Mouse (Mus musculus): Measurements from ENCODE around the gene Lasp1. TPM values are rescaled to one million over a fixed set of nuclear protein-coding genes. Genes with fewer than 3 reads are reported as not detected.

The Lasp1 gene
- polyA plus RNA-seq, 1 experiment, result 167 TPM

GRCm38 (mm10) chr11:97769704-97770103 lies 29.1 kb upstream of the Lasp1 start:
- Histone ChIP-seq H3K4me1 (replicated peaks; ENCODE audit: control insufficient read depth, insufficient read depth, low read length) (peaks cover 10% of the 10 kb centered on the region; the same call in 1 of the 2 replicates), H3K4me3 (ENCODE audit: control insufficient read depth, insufficient read depth, low read length) (no peak overlapping the region), H3K27ac (ENCODE audit: control insufficient read depth, insufficient read depth, low read length) (no peak overlapping the region), H3K27me3 (ENCODE audit: control insufficient read depth, insufficient read depth, low read length) (no peaks in the 10 kb centered on the region), H3K36me3 (ENCODE audit: control insufficient read depth, insufficient read depth, low read length) (no peaks in the 10 kb centered on the region)
- 36% methylated on average over 2 of the region's 2 CpGs for WGBS
- no peak for DNase-seq
- TF ChIP-seq POLR2A (IDR thresholded peaks at IDR 0.05; ENCODE audit: control insufficient read depth, extremely low read depth, insufficient read depth, low read length, poor library complexity), result no peak
- TF ChIP-seq CTCF (IDR thresholded peaks at IDR 0.05; ENCODE audit: borderline replicate concordance, control insufficient read depth, extremely low read depth, insufficient read depth, low read length, poor library complexity), result no peak

- no peaks in the 10 kb centered on the region for H3K27me3 ChIP-seq (ENCODE audit: control insufficient read depth, insufficient read depth, low read length)
- no peak overlapping the region for H3K27ac ChIP-seq (ENCODE audit: control insufficient read depth, insufficient read depth, low read length)
- H3K4me3 ChIP-seq (ENCODE audit: control insufficient read depth, insufficient read depth, low read length), result no peak overlapping the region
- TF ChIP-seq POLR2A (IDR thresholded peaks at IDR 0.05; ENCODE audit: control insufficient read depth, extremely low read depth, insufficient read depth, low read length, poor library complexity), result no peak
- TF ChIP-seq CTCF (IDR thresholded peaks at IDR 0.05; ENCODE audit: borderline replicate concordance, control insufficient read depth, extremely low read depth, insufficient read depth, low read length, poor library complexity), result no peak
- 0 out of 2 replicates have a peak, but pooled peaks cover 8% of the 10 kb centered on the region for H3K36me3 ChIP-seq (ENCODE audit: control insufficient read depth, insufficient read depth, low read length)
- peaks cover 4% of the 10 kb centered on the region; the same call in 1 of the 2 replicates for H3K4me1 ChIP-seq (replicated peaks; ENCODE audit: control insufficient read depth, insufficient read depth, low read length)
- no peak for DNase-seq
- WGBS, result 87% methylated on average over 14 of the region's 14 CpGs
Measured at GRCm38 (mm10) chr11:97771410-97771809, 27.4 kb upstream of the Lasp1 start.

GRCm38 (mm10) chr11:97775186-97775585 lies 23.6 kb upstream of the Lasp1 start:
- H3K4me3 ChIP-seq (ENCODE audit: control insufficient read depth, insufficient read depth, low read length), result no peak overlapping the region
- no peaks in the 10 kb centered on the region for H3K4me1 ChIP-seq (replicated peaks; ENCODE audit: control insufficient read depth, insufficient read depth, low read length)
- WGBS, result 94% methylated on average over 13 of the region's 13 CpGs
- peaks cover 42% of the 10 kb centered on the region for H3K36me3 ChIP-seq (ENCODE audit: control insufficient read depth, insufficient read depth, low read length)
- no peak overlapping the region for H3K27ac ChIP-seq (ENCODE audit: control insufficient read depth, insufficient read depth, low read length)
- no peak for TF ChIP-seq CTCF (IDR thresholded peaks at IDR 0.05; ENCODE audit: borderline replicate concordance, control insufficient read depth, extremely low read depth, insufficient read depth, low read length, poor library complexity)
- TF ChIP-seq POLR2A (IDR thresholded peaks at IDR 0.05; ENCODE audit: control insufficient read depth, extremely low read depth, insufficient read depth, low read length, poor library complexity), result no peak
- DNase-seq, result no peak
- no peaks in the 10 kb centered on the region for H3K27me3 ChIP-seq (ENCODE audit: control insufficient read depth, insufficient read depth, low read length)

GRCm38 (mm10) chr11:97775808-97776496 lies 22.8 kb upstream of the Lasp1 start, which contains the start of gene 1700001P01Rik:
Gene 1700001P01Rik, minus strand, starts transcription at chr11:97775918.
- H3K27me3 ChIP-seq (ENCODE audit: control insufficient read depth, insufficient read depth, low read length), result no peaks in the 10 kb centered on the region
- TF ChIP-seq CTCF (IDR thresholded peaks at IDR 0.05; ENCODE audit: borderline replicate concordance, control insufficient read depth, extremely low read depth, insufficient read depth, low read length, poor library complexity), result no peak
- no peak for TF ChIP-seq POLR2A (IDR thresholded peaks at IDR 0.05; ENCODE audit: control insufficient read depth, extremely low read depth, insufficient read depth, low read length, poor library complexity)
- H3K36me3 ChIP-seq (ENCODE audit: control insufficient read depth, insufficient read depth, low read length), result peaks cover 49% of the 10 kb centered on the region
- H3K4me1 ChIP-seq (replicated peaks; ENCODE audit: control insufficient read depth, insufficient read depth, low read length), result peaks cover 3% of the 10 kb centered on the region
- DNase-seq, result no peak
- WGBS, result 85% methylated on average over 17 of the region's 17 CpGs
- no peak within 1 kb of the TSS for H3K27ac ChIP-seq (ENCODE audit: control insufficient read depth, insufficient read depth, low read length)
- no peak within 1 kb of the TSS for H3K4me3 ChIP-seq (ENCODE audit: control insufficient read depth, insufficient read depth, low read length)

GRCm38 (mm10) chr11:97776497-97777128 lies 22.2 kb upstream of the Lasp1 start:
- WGBS, result 94% methylated on average over 5 of the region's 5 CpGs
- Histone ChIP-seq H3K27me3 (ENCODE audit: control insufficient read depth, insufficient read depth, low read length) (no peaks in the 10 kb centered on the region), H3K4me3 (ENCODE audit: control insufficient read depth, insufficient read depth, low read length) (no peak overlapping the region), H3K27ac (ENCODE audit: control insufficient read depth, insufficient read depth, low read length) (no peak overlapping the region), H3K36me3 (ENCODE audit: control insufficient read depth, insufficient read depth, low read length) (peaks cover 49% of the 10 kb centered on the region), H3K4me1 (replicated peaks; ENCODE audit: control insufficient read depth, insufficient read depth, low read length) (peaks cover 6% of the 10 kb centered on the region)
- TF ChIP-seq CTCF (IDR thresholded peaks at IDR 0.05; ENCODE audit: borderline replicate concordance, control insufficient read depth, extremely low read depth, insufficient read depth, low read length, poor library complexity), result no peak
- no peak for TF ChIP-seq POLR2A (IDR thresholded peaks at IDR 0.05; ENCODE audit: control insufficient read depth, extremely low read depth, insufficient read depth, low read length, poor library complexity)
- DNase-seq, result no peak

- no peaks in the 10 kb centered on the region for H3K27me3 ChIP-seq (ENCODE audit: control insufficient read depth, insufficient read depth, low read length)
- no peak overlapping the region for H3K27ac ChIP-seq (ENCODE audit: control insufficient read depth, insufficient read depth, low read length)
- peaks cover 6% of the 10 kb centered on the region for H3K4me1 ChIP-seq (replicated peaks; ENCODE audit: control insufficient read depth, insufficient read depth, low read length)
- no peak for TF ChIP-seq CTCF (IDR thresholded peaks at IDR 0.05; ENCODE audit: borderline replicate concordance, control insufficient read depth, extremely low read depth, insufficient read depth, low read length, poor library complexity)
- no peak for TF ChIP-seq POLR2A (IDR thresholded peaks at IDR 0.05; ENCODE audit: control insufficient read depth, extremely low read depth, insufficient read depth, low read length, poor library complexity)
- no peak for DNase-seq
- WGBS, result 71% methylated on average over 2 of the region's 2 CpGs
- H3K36me3 ChIP-seq (ENCODE audit: control insufficient read depth, insufficient read depth, low read length), result peaks cover 49% of the 10 kb centered on the region
- no peak overlapping the region for H3K4me3 ChIP-seq (ENCODE audit: control insufficient read depth, insufficient read depth, low read length)
Measured at GRCm38 (mm10) chr11:97777129-97777529, 21.7 kb upstream of the Lasp1 start.

All from thymus, adult 2 months (tissue).